Mouse (Mus musculus) heart, postnatal 0 days (tissue): ENCODE measurements around the gene Mboat7. TPM values are rescaled to one million over a fixed set of nuclear protein-coding genes. Genes with fewer than 3 reads are reported as not detected.

ENCODE experiments used
- ATAC-seq: fragments of 200-750 bp; cut with Nextera tagmentation; 2 replicates; pipeline ENCODE4 v1.8.0; 2017; ENCODE audit warnings: low read depth, moderate number of reproducible peaks, moderate library complexity; ENCODE audit not compliant: insufficient read depth
- DNase-seq: peaks from one replicate; pipeline ENCODE4 v3.0.0-alpha.2; 2016; ENCODE audit warnings: low spot score
- H3K27ac ChIP-seq: fragments of 300-500 bp; sonication (generic); 2 replicates; pipeline ENCODE4 v1.5.1; 2014; ENCODE audit warnings: low read depth, mild to moderate bottlenecking
- H3K27me3 ChIP-seq: fragments of 300-500 bp; sonication (generic); 2 replicates; pipeline ENCODE4 v1.6.1; 2014; ENCODE audit warnings: low read length, mixed read lengths; ENCODE audit not compliant: control insufficient read depth, insufficient read depth
- H3K36me3 ChIP-seq: fragments of 300-500 bp; sonication (generic); replicated peaks from 2 replicates; pipeline ENCODE4 v1.6.1; 2014; ENCODE audit warnings: low read length, mixed read lengths; ENCODE audit not compliant: control insufficient read depth, insufficient read depth
- H3K4me1 ChIP-seq: fragments of 300-500 bp; sonication (generic); 2 replicates; pipeline ENCODE4 v1.6.1; 2014; ENCODE audit warnings: antibody characterized with exemption; ENCODE audit not compliant: control insufficient read depth, insufficient read depth
- H3K4me2 ChIP-seq: fragments of 300-500 bp; sonication (generic); 2 replicates; pipeline ENCODE4 v1.6.1; 2014; ENCODE audit warnings: low read depth, mild to moderate bottlenecking, low read length, moderate library complexity
- H3K4me3 ChIP-seq: fragments of 300-500 bp; sonication (generic); 2 replicates; pipeline ENCODE4 v1.5.1; 2014; ENCODE audit warnings: low read depth, low read length
- H3K9ac ChIP-seq: fragments of 300-500 bp; sonication (generic); replicated peaks from 2 replicates; pipeline ENCODE4 v1.6.1; 2014; ENCODE audit warnings: low read depth, low read length, mixed read lengths
- H3K9me3 ChIP-seq: fragments of 300-500 bp; sonication (generic); replicated peaks from 2 replicates; pipeline ENCODE4 v1.6.1; 2016; ENCODE audit warnings: low read length; ENCODE audit not compliant: control insufficient read depth
- CTCF ChIP-seq: IDR thresholded peaks from 2 replicates; pipeline ENCODE4 v1.5.1; 2016; ENCODE audit warnings: antibody characterized with exemption, control low read depth, low read depth
- EP300 ChIP-seq: IDR thresholded peaks from 2 replicates; pipeline ENCODE4 v1.6.1; 2016; ENCODE audit warnings: antibody characterized with exemption, low read depth
- WGBS: fragments of 180-500 bp; shearing (Covaris S2); extraction: QIAGEN DNeasy Blood & Tissue Kit; methylation state at CpG from one replicate; pipeline ENCODE4 v1.1.7; 2014; 5-methylcytosine and 5-hydroxymethylcytosine counted together
- polyA plus RNA-seq: library from polyadenylated mRNA; unstranded; fragments of >200 nt; fragmentation: Nextera tagmentation; extraction: Ambion mirVana; gene quantifications from 2 replicates; pipeline ENCODE4 v1.2.1, GENCODE M21; 2015
- total RNA-seq: library from RNA; depleted of rRNA; stranded (reverse); fragments of >200 nt; gene quantifications from 2 replicates; pipeline ENCODE4 v1.2.3, GENCODE M21; 2014; ENCODE audit warnings: low replicate concordance

Gene Mboat7
- total and polyA plus RNA-seq, 2 experiments from 2014 or later: 20.3 to 33.7 TPM

DNA sequence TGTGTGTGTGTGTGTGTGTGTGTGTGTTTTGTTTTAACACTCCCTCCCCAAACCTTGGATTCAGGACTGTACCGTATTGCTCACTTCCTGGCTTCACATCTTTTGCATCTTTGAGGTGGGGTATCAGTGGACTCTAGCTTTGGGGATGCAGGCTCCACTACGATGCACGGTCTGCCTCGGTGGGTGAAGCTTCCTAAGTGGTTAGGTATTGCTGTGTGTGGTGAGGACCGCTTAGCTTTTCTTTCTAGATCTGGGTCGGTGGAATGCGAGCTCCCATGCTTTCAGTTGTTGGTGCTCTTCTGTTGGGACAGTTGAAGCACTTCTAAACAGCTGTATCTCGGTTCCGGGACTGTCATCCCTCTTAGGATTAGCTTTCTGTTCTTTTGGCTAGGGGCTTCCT is 47.1 kb downstream of the Mboat7 start:
- Histone ChIP-seq H3K36me3 (peaks cover 16% of the 10 kb centered on the region), H3K9ac (peak overlapping the region; percentile 95), H3K27ac (peak overlapping the region; percentile 99; the same call in 1 of the 2 replicates), H3K4me2 (peak overlapping the region; percentile 79), H3K9me3 (no peaks in the 10 kb centered on the region), H3K27me3 (no peaks in the 10 kb centered on the region), H3K4me3 (peak overlapping the region; percentile 95), H3K4me1 (peaks cover 23% of the 10 kb centered on the region)
- TF ChIP-seq EP300 (no peak), CTCF (no peak)
- WGBS: 5% methylated on average over 9 of the region's 9 CpGs
- ATAC-seq (no peak), DNase-seq (no peak)

DNA sequence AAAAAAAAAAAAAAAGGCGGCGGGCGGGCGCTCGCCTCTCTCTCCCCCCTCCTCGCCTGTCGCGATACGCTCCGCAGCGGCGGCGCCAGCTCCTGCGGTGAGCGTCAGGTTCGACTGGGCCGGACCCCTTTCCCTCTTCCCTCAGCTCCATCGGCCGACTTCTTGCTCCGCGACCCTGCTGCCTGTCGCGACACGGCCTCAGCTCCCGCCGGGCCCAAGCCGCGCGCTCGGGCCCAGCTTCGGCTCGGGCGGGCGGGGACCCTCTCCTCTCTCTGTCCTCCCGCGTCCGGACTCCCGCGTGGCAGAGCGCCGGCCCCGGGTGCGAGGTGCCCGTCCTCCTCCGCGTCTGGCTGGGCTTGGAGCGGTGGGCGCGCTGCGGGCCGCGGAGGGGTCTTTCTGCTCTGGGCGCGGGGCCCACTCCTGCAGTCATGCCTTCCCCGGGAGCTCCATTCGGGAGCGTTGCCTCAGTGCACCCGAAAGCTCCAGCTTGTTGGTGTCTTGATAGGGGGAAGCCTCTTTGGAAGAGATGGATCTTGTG is 47.8 kb downstream of the Mboat7 start:
- H3K9ac ChIP-seq: peak overlapping the region; percentile 95
- peak overlapping the region; percentile 99 for H3K27ac ChIP-seq
- H3K4me3 ChIP-seq: peak overlapping the region; percentile 95
- DNase-seq: no peak
- H3K9me3 ChIP-seq: no peaks in the 10 kb centered on the region
- peak; percentile 1; the same call in 1 of the 2 replicates for ATAC-seq
- H3K4me2 ChIP-seq: peak overlapping the region; percentile 79
- no peaks in the 10 kb centered on the region for H3K27me3 ChIP-seq
- under 1% methylated on average over 51 of the region's 58 CpGs for WGBS
- no peak for TF ChIP-seq CTCF
- no peak for TF ChIP-seq EP300
- peaks cover 16% of the 10 kb centered on the region for H3K36me3 ChIP-seq
- H3K4me1 ChIP-seq: peaks cover 23% of the 10 kb centered on the region

DNA sequence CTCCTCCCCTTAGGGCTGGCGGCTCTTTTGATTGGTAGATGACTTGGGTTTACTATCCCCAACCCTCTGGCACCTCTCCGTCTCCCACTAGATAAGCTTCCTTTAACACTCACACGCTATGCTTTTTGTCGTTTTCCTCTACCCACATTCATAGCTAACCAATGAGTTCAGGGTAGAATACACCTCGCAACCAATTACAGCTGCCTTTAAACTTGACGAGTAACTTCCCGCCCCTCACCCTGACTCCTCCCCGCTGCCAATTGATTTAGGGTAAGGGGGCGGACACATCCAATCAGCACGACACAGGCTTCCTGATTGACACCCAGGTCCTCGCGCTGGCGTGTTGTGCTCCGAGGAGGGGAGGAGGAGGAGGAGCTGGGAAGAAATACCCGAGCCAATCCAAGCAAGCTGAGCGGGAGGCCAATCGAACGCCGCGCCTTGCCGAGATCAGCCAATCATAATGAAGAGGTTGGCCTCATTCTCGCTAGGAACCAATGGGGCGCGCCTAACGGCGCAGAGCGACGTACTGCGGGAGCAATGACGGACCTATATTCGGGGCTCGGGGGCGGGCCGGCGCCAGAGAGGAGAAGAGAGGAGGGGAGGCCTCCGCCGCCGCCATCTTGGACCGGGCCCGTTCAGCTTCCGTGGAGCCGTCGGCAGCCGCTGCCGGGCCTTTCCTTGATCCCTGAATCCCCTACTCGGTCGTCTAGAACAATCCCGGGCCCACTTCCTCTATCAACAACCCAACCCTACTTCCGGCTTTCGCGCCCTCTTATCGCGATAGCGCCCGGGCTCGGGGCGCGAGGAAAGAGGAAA is 48.4 kb downstream of the Mboat7 start, which contains the start of gene Cnot3:
Cnot3 (plus strand) TSS at position 597 of the 816 bp plus-strand sequence.
- peak; percentile 97 for ATAC-seq

DNA sequence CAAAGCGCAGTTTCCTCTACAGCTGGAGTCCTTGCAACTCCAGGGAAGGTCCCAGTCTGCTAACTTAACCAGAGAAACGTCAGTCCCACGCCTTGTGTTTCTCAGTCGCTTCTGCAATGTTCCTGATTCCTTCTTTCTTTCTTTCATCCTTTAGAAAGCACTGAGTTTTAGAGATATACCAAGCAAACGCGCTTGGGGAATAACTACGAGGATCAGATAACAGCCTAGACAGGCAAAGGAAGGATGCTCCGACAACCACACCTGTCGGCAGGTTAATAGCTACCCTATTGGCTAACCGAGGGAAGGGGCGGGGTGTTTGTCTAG is 49.0 kb downstream of the Mboat7 start:
- peak overlapping the region; percentile 44; the same call in 1 of the 2 replicates for H3K27ac ChIP-seq

More for the DNA sequence above, 48.4 kb downstream of the Mboat7 start, which contains the start of gene Cnot3:
- H3K4me3 ChIP-seq: peak within 1 kb of the TSS; percentile 95
- H3K27ac ChIP-seq: peak within 1 kb of the TSS; percentile 99
- peak; percentile 100 for DNase-seq
- peaks cover 16% of the 10 kb centered on the region for H3K36me3 ChIP-seq
- WGBS: under 1% methylated on average over 56 of the region's 58 CpGs
- TF ChIP-seq CTCF: no peak
- TF ChIP-seq EP300: peak; percentile 95
- peaks cover 23% of the 10 kb centered on the region for H3K4me1 ChIP-seq
- no peaks in the 10 kb centered on the region for H3K27me3 ChIP-seq
- H3K9ac ChIP-seq: peak within 1 kb of the TSS; percentile 95
- peak within 1 kb of the TSS; percentile 79 for H3K4me2 ChIP-seq
- H3K9me3 ChIP-seq: no peaks in the 10 kb centered on the region

DNA sequence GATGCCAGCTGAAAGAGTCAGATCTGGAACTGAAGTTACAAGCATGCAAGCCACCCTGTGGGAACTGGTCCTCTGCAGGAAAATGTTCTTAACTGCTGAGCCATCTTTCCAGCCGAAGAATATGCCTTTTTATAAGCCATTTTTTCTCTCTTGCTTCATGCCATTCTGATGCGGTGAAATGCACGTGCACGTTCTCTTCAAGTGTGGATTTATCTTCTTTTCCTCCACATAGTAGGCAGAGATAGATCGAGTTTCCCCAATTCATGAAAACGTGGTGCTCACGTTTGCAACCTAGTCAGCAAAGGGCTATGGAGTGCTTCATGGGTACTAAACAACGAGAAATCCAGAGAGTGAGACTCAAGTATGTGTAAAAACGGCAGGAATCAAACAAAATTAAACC is 49.5 kb downstream of the Mboat7 start:
- Histone ChIP-seq H3K27ac (no peak overlapping the region), H3K36me3 (peaks cover 27% of the 10 kb centered on the region), H3K4me1 (peaks cover 23% of the 10 kb centered on the region), H3K9me3 (no peaks in the 10 kb centered on the region), H3K4me3 (peak overlapping the region; percentile 40; the same call in 1 of the 2 replicates), H3K27me3 (no peaks in the 10 kb centered on the region), H3K4me2 (peak overlapping the region; percentile 51), H3K9ac (no peak overlapping the region)
- DNase-seq (no peak), ATAC-seq (no peak)
- TF ChIP-seq CTCF (no peak), EP300 (no peak)
- 25% methylated on average over 9 of the region's 9 CpGs for WGBS

More for the DNA sequence above, 49.0 kb downstream of the Mboat7 start:
- Histone ChIP-seq H3K9me3 (no peaks in the 10 kb centered on the region), H3K36me3 (peaks cover 22% of the 10 kb centered on the region), H3K4me3 (peak overlapping the region; percentile 40), H3K27me3 (no peaks in the 10 kb centered on the region), H3K9ac (no peak overlapping the region), H3K4me2 (peak overlapping the region; percentile 51), H3K4me1 (peaks cover 23% of the 10 kb centered on the region)
- DNase-seq (no peak), ATAC-seq (no peak)
- WGBS: 2% methylated on average over 11 of the region's 11 CpGs
- TF ChIP-seq CTCF (no peak), EP300 (no peak)
